Mouse (Mus musculus) E14TG2a.4 (cell line): ENCODE results near the gene Osbp2.

ENCODE experiments used
- CTCF ChIP-seq: conservative IDR thresholded peaks from 2 replicates; pipeline ENCODE4 v1.5.1; 2014; ENCODE audit warnings: low read length
- NANOG ChIP-seq: IDR thresholded peaks from 2 replicates; pipeline ENCODE4 v1.6.1; 2014; ENCODE audit warnings: borderline replicate concordance, low read length, mixed read lengths
- POU5F1 ChIP-seq: IDR thresholded peaks from 2 replicates; pipeline ENCODE4 v1.6.1; 2014; ENCODE audit warnings: low read length, borderline replicate concordance

DNA sequence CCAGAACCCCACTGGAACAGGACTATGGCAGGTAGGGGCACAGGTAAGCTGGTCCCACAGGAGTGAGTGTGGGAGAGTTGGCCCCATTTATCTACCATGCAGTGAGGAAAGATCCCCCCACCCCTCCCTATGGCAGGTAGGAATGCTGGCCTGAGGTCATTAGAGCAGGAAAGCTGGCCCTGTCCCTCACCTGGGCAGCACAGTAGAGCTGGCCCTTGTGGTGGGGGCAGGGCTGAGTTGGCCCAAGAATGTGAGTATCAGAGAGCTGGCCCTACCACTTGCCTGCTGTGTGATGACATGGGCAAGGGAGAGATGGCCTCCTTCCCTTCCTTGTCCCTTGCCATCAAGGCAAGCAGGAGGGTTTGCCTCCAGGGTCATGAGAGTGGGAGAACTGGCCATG, 73.0 kb downstream of the Osbp2 start:
- no peak for TF ChIP-seq CTCF
- no peak for TF ChIP-seq POU5F1
- TF ChIP-seq NANOG: no peak
